Mouse (Mus musculus) ES-Bruce4 (cell line): ENCODE results near the gene Rap1gds1.

ENCODE experiments used
- CTCF ChIP-seq: IDR thresholded peaks from one replicate; pipeline ENCODE4 v1.8.1; 2011; ENCODE audit warnings: low read depth, low read length
- EP300 ChIP-seq: IDR thresholded peaks from 2 replicates; pipeline ENCODE4 v1.6.1; 2011; ENCODE audit warnings: low read depth, low read length; ENCODE audit not compliant: insufficient read depth
- POLR2A ChIP-seq: IDR thresholded peaks from one replicate; pipeline ENCODE4 v1.8.1; 2011; ENCODE audit warnings: low read length; ENCODE audit not compliant: insufficient read depth

DNA sequence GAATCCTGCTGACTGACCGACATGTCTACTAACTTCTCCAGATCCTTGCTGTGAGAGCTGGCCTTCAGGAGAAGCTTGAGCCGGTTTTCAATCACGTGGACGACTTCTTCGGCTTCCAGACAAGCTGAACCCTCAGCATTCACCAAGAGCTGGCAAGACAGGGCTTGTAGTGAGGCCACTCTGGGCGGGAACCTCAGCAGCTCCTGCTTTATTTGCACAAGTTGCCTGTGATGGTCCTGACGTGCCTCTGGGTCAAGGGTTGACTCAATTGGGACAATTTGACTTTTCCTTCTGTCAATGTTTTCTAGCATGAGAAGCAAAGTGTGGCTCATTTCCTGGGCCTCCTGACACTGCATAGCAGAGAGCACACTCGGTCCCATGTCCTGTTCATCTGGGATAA is 138.2 kb downstream of the Rap1gds1 start:
- no peak for TF ChIP-seq CTCF
- TF ChIP-seq EP300: no peak
- TF ChIP-seq POLR2A: no peak
